In genomic region chr1:166045060-166045893, GRCm38 (mm10) we compare ENCODE assay signal across 8 mouse cellular contexts. TPM values are rescaled to one million over a fixed set of nuclear protein-coding genes. Genes with fewer than 3 reads are reported as not detected.
DNase-seq lines count a peak whose midpoint lies in the region; ATAC-seq and TF ChIP-seq lines count a peak whose summit lies in the region.

No protein-coding gene starts in this region.

- H3K4me1 ChIP-seq in forebrain, embryonic 10.5 days: peaks cover 78% of the 10 kb centered on the region
- H3K4me1 ChIP-seq in forebrain, embryonic 15.5 days: peaks cover 24% of the 10 kb centered on the region
- H3K4me1 ChIP-seq in E14TG2a.4 (replicated peaks; ENCODE audit: low read depth, low read length): peaks cover 50% of the 10 kb centered on the region
- peaks cover 39% of the 10 kb centered on the region for H3K4me1 ChIP-seq in midbrain, embryonic 11.5 days (ENCODE audit: control insufficient read depth, insufficient read depth, low read length)

- peak overlapping the region; percentile 86 for H3K27ac ChIP-seq in forebrain, embryonic 10.5 days
- no peak overlapping the region for H3K27ac ChIP-seq in forebrain, embryonic 15.5 days (replicated peaks)
- H3K27ac ChIP-seq in midbrain, embryonic 11.5 days (ENCODE audit: low read depth, low read length): peak overlapping the region; percentile 25; the same call in 1 of the 2 replicates

- 9% methylated on average over 14 of the region's 14 CpGs for WGBS in forebrain, embryonic 10.5 days
- WGBS in forebrain, embryonic 15.5 days: 17% methylated on average over 14 of the region's 14 CpGs
- 11% methylated on average over 14 of the region's 14 CpGs for WGBS in midbrain, embryonic 11.5 days

- H3K4me2 ChIP-seq in forebrain, embryonic 15.5 days (replicated peaks): no peak overlapping the region
- H3K4me2 ChIP-seq in midbrain, embryonic 11.5 days: peak overlapping the region; percentile 32

- DNase-seq in forebrain, embryonic 10.5 days (ENCODE audit: extremely low spot score, low spot score): peak; percentile 75
- peak; percentile 76 for DNase-seq in forelimb bud, embryonic 11.5 days (ENCODE audit: low read depth, low spot score)
- DNase-seq in midbrain, embryonic 11.5 days (ENCODE audit: low spot score, missing footprints): peak; percentile 92
- DNase-seq in ovary, adult 18-20 months (ENCODE audit: low spot score): no peak
- DNase-seq in thymus, postnatal 14 days: no peak
- no peak for DNase-seq in right cerebral cortex, postnatal 14 days

- H3K36me3 ChIP-seq in forebrain, embryonic 10.5 days (replicated peaks): no peaks in the 10 kb centered on the region
- H3K36me3 ChIP-seq in forebrain, embryonic 15.5 days: no peaks in the 10 kb centered on the region
- H3K36me3 ChIP-seq in E14TG2a.4 (ENCODE audit: insufficient read depth, low read length): no peaks in the 10 kb centered on the region
- H3K36me3 ChIP-seq in midbrain, embryonic 11.5 days (ENCODE audit: control insufficient read depth, insufficient read depth, low read length): no peaks in the 10 kb centered on the region

- ATAC-seq in forebrain, embryonic 15.5 days (replicated peaks): no peak
- ATAC-seq in midbrain, embryonic 11.5 days (ENCODE audit: low FRiP score): peak; percentile 49

- peak overlapping the region; percentile 40 for H3K4me3 ChIP-seq in forebrain, embryonic 10.5 days
- H3K4me3 ChIP-seq in forebrain, embryonic 15.5 days: no peak overlapping the region
- H3K4me3 ChIP-seq in E14TG2a.4 (replicated peaks; ENCODE audit: low read length): peak overlapping the region; percentile 39; the same call in 1 of the 2 replicates
- no peak overlapping the region for H3K4me3 ChIP-seq in midbrain, embryonic 11.5 days (ENCODE audit: low read depth, low read length)

- TF ChIP-seq CTCF in E14TG2a.4 (conservative IDR thresholded peaks at IDR 0.05; ENCODE audit: low read length): no peak

- H3K9me3 ChIP-seq in forebrain, embryonic 10.5 days: no peaks in the 10 kb centered on the region
- no peaks in the 10 kb centered on the region for H3K9me3 ChIP-seq in forebrain, embryonic 15.5 days
- no peaks in the 10 kb centered on the region for H3K9me3 ChIP-seq in E14TG2a.4 (ENCODE audit: low read length)
- no peaks in the 10 kb centered on the region for H3K9me3 ChIP-seq in midbrain, embryonic 11.5 days (ENCODE audit: control insufficient read depth, low read length)

- peaks cover 45% of the 10 kb centered on the region for H3K27me3 ChIP-seq in forebrain, embryonic 10.5 days (ENCODE audit: poor library complexity, severe bottlenecking)
- H3K27me3 ChIP-seq in forebrain, embryonic 15.5 days: peaks cover 11% of the 10 kb centered on the region
- peaks cover 78% of the 10 kb centered on the region for H3K27me3 ChIP-seq in E14TG2a.4 (ENCODE audit: insufficient read depth, low read length)
- peaks cover 8% of the 10 kb centered on the region; the same call in 1 of the 2 replicates for H3K27me3 ChIP-seq in midbrain, embryonic 11.5 days (ENCODE audit: control insufficient read depth, insufficient read depth, low read length)

- no peak overlapping the region for H3K9ac ChIP-seq in forebrain, embryonic 15.5 days (replicated peaks)
- H3K9ac ChIP-seq in midbrain, embryonic 11.5 days (ENCODE audit: low read length): peak overlapping the region; percentile 25; the same call in 1 of the 2 replicates

RNA-seq across cellular contexts. Expression of gene Pou2f1, which starts 42.8 kb away (rescaled TPM):
- polyA plus RNA-seq in forebrain, embryonic 10.5 days (2016; fragmentation: Nextera tagmentation; extraction: Ambion mirVana): 23.6 and 25.4 TPM in 2 replicates
- polyA plus RNA-seq in forebrain, embryonic 15.5 days (2015; fragmentation: Nextera tagmentation; extraction: Ambion mirVana): 21.9 and 22.8 TPM in 2 replicates
- polyA plus RNA-seq in midbrain, embryonic 11.5 days (2014; fragmentation: Nextera tagmentation; extraction: Ambion mirVana): 31.3 and 32.1 TPM in 2 replicates

Comparison
In these comparisons a context has a peak if more than half of its experiments do, and no peak if none do; other contexts are left out.
1. H3K4me3 ChIP-seq: peak in forebrain, embryonic 10.5 days (single experiment) and E14TG2a.4 (single experiment); none in forebrain, embryonic 15.5 days (single experiment) and midbrain, embryonic 11.5 days (single experiment).
2. DNase-seq: peak in forebrain, embryonic 10.5 days (single experiment), forelimb bud, embryonic 11.5 days (single experiment) and midbrain, embryonic 11.5 days (single experiment); none in ovary, adult 18-20 months (single experiment), thymus, postnatal 14 days (single experiment) and right cerebral cortex, postnatal 14 days (single experiment).